Mouse (Mus musculus): ENCODE measurements at regions not wholly inside any gene's neighbourhood (a gene's known extent, or its start where the extent isn't known, plus 50 kb on each side); places are given as distances from the start of the nearest gene placed in this dataset.

DNA sequence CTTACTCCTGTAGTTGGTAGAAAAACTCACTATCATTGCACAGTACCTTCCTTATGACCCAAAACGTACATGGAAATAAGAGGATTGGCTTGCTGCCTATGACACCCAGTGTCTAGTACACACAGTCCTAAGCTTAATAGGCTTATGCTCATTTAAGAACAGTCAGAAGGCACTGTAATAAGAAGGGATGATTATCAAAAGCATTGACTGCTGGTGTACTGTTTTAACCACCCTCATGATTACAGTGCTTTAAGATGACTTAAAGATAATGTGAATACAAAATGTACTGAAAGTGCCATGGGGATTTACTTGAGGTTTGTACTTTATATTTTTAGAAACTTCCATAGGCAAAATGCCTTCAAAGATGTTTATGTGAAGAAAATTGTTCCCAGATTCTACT lies 586.0 kb upstream of the 4930452B06Rik start:
- TF ChIP-seq CTCF (IDR thresholded peaks at IDR 0.05; ENCODE audit: low read depth): no peak
- TF ChIP-seq EP300 (IDR thresholded peaks at IDR 0.05; ENCODE audit: low read depth): no peak
